Mouse (Mus musculus): Measurements from ENCODE around the gene Nr5a2.

DNA sequence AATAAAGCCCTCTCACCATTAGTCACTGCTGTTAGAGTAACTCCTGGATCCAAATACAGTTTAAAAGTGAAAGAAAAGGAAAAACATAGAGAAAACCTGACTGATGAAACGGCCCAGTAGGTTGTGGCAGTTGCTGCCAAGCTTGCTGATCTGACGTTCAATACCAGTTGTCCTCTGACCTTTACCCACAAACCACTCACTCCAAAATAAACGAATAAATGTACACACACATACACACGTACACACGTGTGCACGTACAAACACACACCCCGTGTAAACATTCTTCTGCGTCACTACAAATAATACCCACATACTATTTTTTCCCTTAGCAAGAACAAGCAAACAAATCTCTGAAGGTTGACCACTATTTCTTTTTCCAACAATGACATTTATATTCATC, 64.4 kb downstream of the Nr5a2 start:
- TF ChIP-seq CTCF (IDR thresholded peaks at IDR 0.05; ENCODE audit: low read depth) (no peak), EP300 (IDR thresholded peaks at IDR 0.05; ENCODE audit: low read depth) (no peak)

Measured in liver, postnatal 0 days (tissue).